Mouse (Mus musculus): ENCODE measurements around the gene Pbrm1. TPM values are rescaled to one million over a fixed set of nuclear protein-coding genes. Genes with fewer than 3 reads are reported as not detected.

The Pbrm1 gene
- polyA plus RNA-seq, 1 experiment = 32.1 TPM

GRCm38 (mm10) chr14:31138219-31138896, 119.4 kb downstream of the Pbrm1 start:
- Histone ChIP-seq H3K4me1 (replicated peaks; ENCODE audit: control insufficient read depth, insufficient read depth, low read length) (no peaks in the 10 kb centered on the region), H3K4me3 (ENCODE audit: control insufficient read depth, insufficient read depth, low read length) (no peak overlapping the region), H3K36me3 (ENCODE audit: control insufficient read depth, insufficient read depth, low read length) (no peaks in the 10 kb centered on the region; the same call in 1 of the 2 replicates), H3K27ac (ENCODE audit: control insufficient read depth, insufficient read depth, low read length) (no peak overlapping the region), H3K27me3 (ENCODE audit: control insufficient read depth, insufficient read depth, low read length) (no peaks in the 10 kb centered on the region)
- TF ChIP-seq POLR2A (IDR thresholded peaks at IDR 0.05; ENCODE audit: control insufficient read depth, extremely low read depth, insufficient read depth, low read length, poor library complexity) = no peak
- WGBS = 96% methylated on average over 29 of the region's 35 CpGs
- no peak for DNase-seq

- DNase-seq = no peak
- WGBS = 96% methylated on average over 9 of the region's 9 CpGs
- no peak overlapping the region for H3K4me3 ChIP-seq (ENCODE audit: control insufficient read depth, insufficient read depth, low read length)
- no peaks in the 10 kb centered on the region; the same call in 1 of the 2 replicates for H3K36me3 ChIP-seq (ENCODE audit: control insufficient read depth, insufficient read depth, low read length)
- no peak overlapping the region for H3K27ac ChIP-seq (ENCODE audit: control insufficient read depth, insufficient read depth, low read length)
- H3K4me1 ChIP-seq (replicated peaks; ENCODE audit: control insufficient read depth, insufficient read depth, low read length) = no peaks in the 10 kb centered on the region
- no peak for TF ChIP-seq CTCF (IDR thresholded peaks at IDR 0.05; ENCODE audit: borderline replicate concordance, control insufficient read depth, extremely low read depth, insufficient read depth, low read length, poor library complexity)
- TF ChIP-seq POLR2A (IDR thresholded peaks at IDR 0.05; ENCODE audit: control insufficient read depth, extremely low read depth, insufficient read depth, low read length, poor library complexity) = no peak
- no peaks in the 10 kb centered on the region for H3K27me3 ChIP-seq (ENCODE audit: control insufficient read depth, insufficient read depth, low read length)
Observed at GRCm38 (mm10) chr14:31138897-31139429, 120.0 kb downstream of the Pbrm1 start.

GRCm38 (mm10) chr14:31139666-31140065, 120.7 kb downstream of the Pbrm1 start:
- H3K27ac ChIP-seq (ENCODE audit: control insufficient read depth, insufficient read depth, low read length) = no peak overlapping the region
- H3K36me3 ChIP-seq (ENCODE audit: control insufficient read depth, insufficient read depth, low read length) = no peaks in the 10 kb centered on the region; the same call in 1 of the 2 replicates
- no peaks in the 10 kb centered on the region for H3K27me3 ChIP-seq (ENCODE audit: control insufficient read depth, insufficient read depth, low read length)
- 58% methylated on average over 12 of the region's 12 CpGs for WGBS
- no peaks in the 10 kb centered on the region for H3K4me1 ChIP-seq (replicated peaks; ENCODE audit: control insufficient read depth, insufficient read depth, low read length)
- no peak overlapping the region for H3K4me3 ChIP-seq (ENCODE audit: control insufficient read depth, insufficient read depth, low read length)
- DNase-seq = no peak
- no peak for TF ChIP-seq POLR2A (IDR thresholded peaks at IDR 0.05; ENCODE audit: control insufficient read depth, extremely low read depth, insufficient read depth, low read length, poor library complexity)
- TF ChIP-seq CTCF (IDR thresholded peaks at IDR 0.05; ENCODE audit: borderline replicate concordance, control insufficient read depth, extremely low read depth, insufficient read depth, low read length, poor library complexity) = no peak

- no peak for TF ChIP-seq POLR2A (IDR thresholded peaks at IDR 0.05; ENCODE audit: control insufficient read depth, extremely low read depth, insufficient read depth, low read length, poor library complexity)
- TF ChIP-seq CTCF (IDR thresholded peaks at IDR 0.05; ENCODE audit: borderline replicate concordance, control insufficient read depth, extremely low read depth, insufficient read depth, low read length, poor library complexity) = no peak
- no peaks in the 10 kb centered on the region for H3K27me3 ChIP-seq (ENCODE audit: control insufficient read depth, insufficient read depth, low read length)
- 97% methylated on average over 15 of the region's 15 CpGs for WGBS
- H3K4me3 ChIP-seq (ENCODE audit: control insufficient read depth, insufficient read depth, low read length) = no peak overlapping the region
- H3K4me1 ChIP-seq (replicated peaks; ENCODE audit: control insufficient read depth, insufficient read depth, low read length) = no peaks in the 10 kb centered on the region
- no peak for DNase-seq
- no peaks in the 10 kb centered on the region; the same call in 1 of the 2 replicates for H3K36me3 ChIP-seq (ENCODE audit: control insufficient read depth, insufficient read depth, low read length)
- no peak overlapping the region for H3K27ac ChIP-seq (ENCODE audit: control insufficient read depth, insufficient read depth, low read length)
Observed at GRCm38 (mm10) chr14:31140141-31140540, 121.2 kb downstream of the Pbrm1 start.

GRCm38 (mm10) chr14:31141011-31141410, 122.1 kb downstream of the Pbrm1 start:
- H3K27me3 ChIP-seq (ENCODE audit: control insufficient read depth, insufficient read depth, low read length) = no peaks in the 10 kb centered on the region
- H3K27ac ChIP-seq (ENCODE audit: control insufficient read depth, insufficient read depth, low read length) = no peak overlapping the region
- DNase-seq = no peak
- 98% methylated on average over 14 of the region's 14 CpGs for WGBS
- H3K4me3 ChIP-seq (ENCODE audit: control insufficient read depth, insufficient read depth, low read length) = no peak overlapping the region
- H3K4me1 ChIP-seq (replicated peaks; ENCODE audit: control insufficient read depth, insufficient read depth, low read length) = no peaks in the 10 kb centered on the region
- no peaks in the 10 kb centered on the region for H3K36me3 ChIP-seq (ENCODE audit: control insufficient read depth, insufficient read depth, low read length)
- no peak for TF ChIP-seq CTCF (IDR thresholded peaks at IDR 0.05; ENCODE audit: borderline replicate concordance, control insufficient read depth, extremely low read depth, insufficient read depth, low read length, poor library complexity)
- no peak for TF ChIP-seq POLR2A (IDR thresholded peaks at IDR 0.05; ENCODE audit: control insufficient read depth, extremely low read depth, insufficient read depth, low read length, poor library complexity)

GRCm38 (mm10) chr14:31145694-31146093, 126.8 kb downstream of the Pbrm1 start:
- TF ChIP-seq POLR2A (IDR thresholded peaks at IDR 0.05; ENCODE audit: control insufficient read depth, extremely low read depth, insufficient read depth, low read length, poor library complexity) (no peak), CTCF (IDR thresholded peaks at IDR 0.05; ENCODE audit: borderline replicate concordance, control insufficient read depth, extremely low read depth, insufficient read depth, low read length, poor library complexity) (no peak)
- WGBS = 97% methylated on average over 11 of the region's 11 CpGs
- Histone ChIP-seq H3K36me3 (ENCODE audit: control insufficient read depth, insufficient read depth, low read length) (no peaks in the 10 kb centered on the region), H3K4me1 (replicated peaks; ENCODE audit: control insufficient read depth, insufficient read depth, low read length) (no peaks in the 10 kb centered on the region), H3K4me3 (ENCODE audit: control insufficient read depth, insufficient read depth, low read length) (no peak overlapping the region), H3K27me3 (ENCODE audit: control insufficient read depth, insufficient read depth, low read length) (no peaks in the 10 kb centered on the region), H3K27ac (ENCODE audit: control insufficient read depth, insufficient read depth, low read length) (no peak overlapping the region)
- DNase-seq = no peak
